Mouse (Mus musculus): ENCODE measurements at regions not wholly inside any gene's neighbourhood (a gene's known extent, or its start where the extent isn't known, plus 50 kb on each side); places are given as distances from the start of the nearest gene placed in this dataset.
"Not testable (repeated sequence)": the region's sequence is repeated elsewhere in the genome, so short reads cannot be mapped to it uniquely, and the experiment has no call there.

DNA sequence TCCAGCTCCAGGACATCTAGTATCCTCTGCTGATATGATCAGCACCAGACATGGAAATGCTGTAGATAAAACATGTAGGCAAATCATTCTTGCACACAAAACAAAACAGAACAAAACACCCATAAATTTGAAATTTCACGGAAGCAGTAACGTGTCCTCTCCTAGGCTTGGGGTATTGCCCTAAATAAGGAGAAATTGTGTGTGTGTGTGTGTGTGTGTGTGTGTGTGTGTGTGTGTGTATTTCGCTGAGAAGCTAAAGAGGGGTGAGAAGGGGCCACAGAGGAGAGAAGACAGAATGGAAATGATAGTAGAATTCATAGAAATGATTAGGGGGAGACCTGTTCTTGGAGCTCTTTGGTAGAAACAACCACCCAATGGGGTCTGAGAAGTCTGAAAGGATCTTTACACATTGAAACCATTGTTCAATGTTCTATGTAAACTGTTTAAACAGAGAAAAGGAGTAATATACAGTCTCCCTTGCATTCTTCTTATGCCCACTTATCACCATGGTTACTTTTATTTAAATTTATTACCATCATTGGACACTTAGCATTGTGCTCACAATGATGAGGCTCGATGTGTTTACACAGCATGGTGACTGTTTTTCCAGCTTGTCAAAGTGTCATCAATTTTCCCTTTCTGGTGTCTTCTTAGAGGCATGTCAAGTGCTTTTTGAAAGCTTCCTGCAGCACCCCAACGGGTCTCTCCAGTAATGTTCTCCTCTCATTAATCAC lies 317.3 kb upstream of the 4933412E24Rik start:
- DNase-seq = no peak

DNA sequence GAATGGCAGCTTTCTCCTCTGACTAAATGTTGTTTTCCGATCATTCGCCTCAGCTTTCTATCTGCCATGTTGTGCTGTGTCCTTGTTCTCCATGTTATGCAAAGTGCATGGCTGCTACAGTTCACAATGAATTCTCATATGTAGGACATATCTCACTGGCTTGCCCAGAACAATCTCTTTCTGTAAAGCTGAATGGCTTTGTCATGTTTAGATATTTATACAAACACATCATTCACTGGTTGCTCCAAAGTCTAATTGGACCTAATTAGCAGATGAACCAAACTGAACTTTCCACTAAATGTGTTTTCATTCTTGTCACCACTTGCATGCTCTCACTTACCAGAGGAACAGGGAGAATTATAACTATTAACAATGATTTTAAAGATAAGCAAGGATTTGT lies 301.2 kb upstream of the 4933412E24Rik start:
- DNase-seq = no peak

DNA sequence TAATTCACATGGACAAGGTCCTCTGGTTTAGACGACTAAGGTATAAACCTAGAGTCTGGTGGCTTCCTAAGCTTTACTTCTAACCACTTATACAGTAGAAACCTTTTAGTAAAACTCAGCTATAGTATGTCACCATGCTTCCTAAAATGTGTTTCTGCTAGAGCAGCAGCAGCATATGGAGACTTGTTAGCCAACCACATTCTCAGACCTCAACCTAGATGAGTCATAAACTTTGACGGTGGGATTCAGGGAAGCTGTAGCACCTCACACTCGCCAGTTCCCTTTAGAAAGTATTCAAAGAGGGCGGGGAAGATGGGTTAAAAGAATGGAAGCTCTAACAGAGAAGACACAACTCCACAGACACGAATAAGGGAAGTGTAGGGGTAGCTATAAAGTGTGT lies 298.8 kb upstream of the 4933412E24Rik start:
- no peak for DNase-seq

DNA sequence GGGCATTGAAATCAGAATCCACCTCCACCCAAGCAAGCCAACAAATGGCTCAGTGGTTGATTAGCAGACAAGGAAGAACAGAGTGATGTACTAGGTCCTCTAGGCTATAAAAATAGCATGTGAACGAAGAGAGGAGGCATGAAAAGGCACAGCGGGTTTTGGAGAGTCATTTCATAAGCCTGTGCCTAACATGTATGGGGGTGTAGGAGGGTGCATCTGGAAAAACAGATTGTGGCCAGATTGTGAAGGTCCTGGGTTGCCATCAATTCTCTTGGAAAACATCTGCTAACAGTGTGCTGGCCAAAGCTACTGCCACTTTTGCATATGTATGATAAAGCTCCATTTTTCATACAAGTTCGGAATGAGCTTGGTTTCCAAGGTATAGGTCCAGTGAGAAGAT lies 293.5 kb upstream of the 4933412E24Rik start:
- DNase-seq = no peak

DNA sequence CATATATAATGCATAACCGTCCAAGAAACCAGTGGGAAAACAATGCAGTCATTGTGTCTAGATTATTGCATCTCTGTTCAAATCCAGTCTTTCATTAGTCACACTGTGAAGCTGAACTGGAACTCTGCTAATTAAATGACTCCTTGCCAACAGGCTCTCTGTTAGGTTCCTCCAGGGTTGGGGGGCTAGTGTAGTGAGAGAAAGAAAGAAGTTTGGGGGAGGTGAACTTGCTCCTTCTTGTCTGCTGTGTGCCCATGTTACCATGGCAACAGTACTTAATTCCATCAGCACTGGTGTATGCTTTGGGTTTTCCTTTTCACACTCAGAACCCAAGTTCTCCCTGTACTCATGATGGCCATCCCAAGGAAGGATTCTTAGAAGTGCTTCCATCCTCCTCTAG lies 292.6 kb upstream of the 4933412E24Rik start:
- no peak for DNase-seq

DNA sequence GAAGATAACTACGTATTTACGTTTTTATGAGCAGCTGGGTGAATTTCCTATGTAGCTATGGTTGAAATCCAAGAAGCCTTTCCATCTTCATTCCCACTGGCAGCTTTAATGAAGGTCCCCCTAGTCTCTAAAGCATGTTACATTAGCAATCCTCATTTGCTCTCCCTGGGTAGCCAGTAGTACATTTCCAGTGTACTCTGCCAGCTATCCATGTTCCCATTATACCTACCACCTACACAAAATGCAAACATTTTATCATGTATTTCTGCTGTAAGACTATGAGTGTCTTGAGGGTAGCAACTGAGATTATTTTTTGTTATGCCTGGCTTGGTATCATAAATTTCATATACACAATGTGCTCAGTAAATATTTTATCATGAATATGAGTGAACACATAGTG lies 291.7 kb upstream of the 4933412E24Rik start:
- DNase-seq = no peak

DNA sequence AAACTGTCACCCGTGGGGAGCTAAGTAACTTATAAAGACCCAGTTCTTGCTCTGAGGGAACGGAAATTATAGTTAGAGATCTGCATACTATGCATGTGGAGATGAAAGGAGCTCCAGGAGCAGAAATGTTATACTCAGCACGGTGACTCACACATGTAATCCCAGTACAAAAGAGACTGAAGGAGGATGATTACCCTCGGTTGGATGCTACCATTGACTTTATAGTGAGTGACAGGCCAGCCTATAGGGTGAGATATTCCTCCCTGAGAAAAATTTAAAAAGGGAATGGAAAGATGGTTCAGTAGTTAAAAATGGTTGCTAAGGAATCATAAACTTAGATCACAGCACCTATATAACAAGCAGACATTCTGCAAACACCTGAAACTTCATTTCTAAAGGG lies 287.1 kb upstream of the 4933412E24Rik start:
- DNase-seq = no peak

DNA sequence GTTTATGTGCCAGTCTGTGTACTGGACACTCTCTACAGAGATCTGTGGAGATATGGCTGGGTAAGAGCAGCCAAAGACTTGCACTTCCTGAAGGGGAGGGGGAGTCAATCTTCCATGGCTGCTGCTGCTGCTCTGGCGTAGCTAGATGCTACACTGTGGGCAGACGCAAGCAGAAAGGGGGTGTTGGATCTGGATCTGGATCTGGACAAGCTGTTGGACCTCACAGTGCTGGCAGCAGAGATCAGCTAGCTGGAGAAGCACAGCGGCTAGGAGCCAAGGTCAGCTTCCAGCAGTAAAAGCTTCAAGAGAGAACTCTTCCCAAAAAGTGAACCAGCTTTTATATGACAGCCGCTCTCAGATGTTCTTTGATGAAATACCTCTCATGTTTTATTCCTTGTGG lies 285.5 kb upstream of the 4933412E24Rik start:
- DNase-seq = no peak

DNA sequence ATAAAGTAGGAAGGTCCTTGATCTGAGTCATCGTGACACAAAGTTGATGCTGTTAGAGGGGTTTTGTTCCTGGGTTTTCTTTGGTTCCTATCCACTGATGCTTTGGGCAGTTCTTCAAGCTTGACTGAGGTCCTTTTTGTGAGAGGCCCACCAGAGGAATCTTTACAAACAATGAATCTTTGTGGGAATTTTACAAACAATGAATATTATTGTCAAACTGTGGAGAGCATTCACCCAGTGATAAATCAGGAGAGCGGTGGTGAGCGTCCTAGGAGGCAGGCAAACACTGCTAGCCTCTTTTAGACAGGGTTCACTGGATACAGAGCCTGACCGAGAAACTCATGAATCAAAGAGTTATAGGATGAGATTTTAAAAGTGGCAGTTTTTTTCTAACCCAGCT lies 268.9 kb upstream of the 4933412E24Rik start:
- no peak for DNase-seq

DNA sequence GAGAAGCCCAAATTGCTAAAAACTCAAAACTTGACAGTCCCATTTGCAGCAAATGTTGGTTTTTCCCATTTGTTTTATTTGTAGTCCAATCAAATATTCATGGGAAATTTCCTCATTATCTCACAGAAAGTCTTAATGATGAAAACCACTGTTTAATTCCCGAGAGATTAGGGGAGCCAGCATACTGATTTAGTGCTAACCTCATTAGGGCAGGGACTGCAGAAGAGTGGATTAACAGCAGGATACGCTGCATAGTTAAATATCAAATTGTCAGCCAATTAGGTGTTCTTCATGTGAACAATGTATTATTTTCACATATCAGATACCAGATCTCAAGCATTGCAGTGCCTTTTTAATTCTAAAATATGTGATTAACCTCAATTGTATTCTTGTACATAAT lies 264.0 kb upstream of the 4933412E24Rik start:
- no peak for DNase-seq

DNA sequence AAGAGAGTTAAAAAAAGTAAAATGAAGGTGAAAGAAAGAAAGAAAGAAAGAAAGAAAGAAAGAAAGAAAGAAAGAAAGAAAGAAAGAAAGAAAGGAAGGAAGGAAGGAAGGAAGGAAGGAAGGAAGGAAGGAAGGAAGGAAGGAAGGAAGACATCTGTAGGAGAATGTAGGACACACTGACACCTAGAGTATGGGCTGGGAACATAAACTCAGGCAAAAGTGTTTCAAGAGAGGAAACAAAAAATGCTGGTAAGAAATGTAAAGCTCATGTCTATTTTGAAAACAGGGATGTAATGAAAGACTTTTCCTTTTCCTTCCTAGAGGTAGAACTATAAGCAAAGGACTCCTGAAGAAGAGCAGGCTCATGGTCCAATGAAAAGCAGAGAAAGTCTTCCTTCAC lies 237.2 kb upstream of the 4933412E24Rik start:
- DNase-seq = not testable (repeated sequence)

DNA sequence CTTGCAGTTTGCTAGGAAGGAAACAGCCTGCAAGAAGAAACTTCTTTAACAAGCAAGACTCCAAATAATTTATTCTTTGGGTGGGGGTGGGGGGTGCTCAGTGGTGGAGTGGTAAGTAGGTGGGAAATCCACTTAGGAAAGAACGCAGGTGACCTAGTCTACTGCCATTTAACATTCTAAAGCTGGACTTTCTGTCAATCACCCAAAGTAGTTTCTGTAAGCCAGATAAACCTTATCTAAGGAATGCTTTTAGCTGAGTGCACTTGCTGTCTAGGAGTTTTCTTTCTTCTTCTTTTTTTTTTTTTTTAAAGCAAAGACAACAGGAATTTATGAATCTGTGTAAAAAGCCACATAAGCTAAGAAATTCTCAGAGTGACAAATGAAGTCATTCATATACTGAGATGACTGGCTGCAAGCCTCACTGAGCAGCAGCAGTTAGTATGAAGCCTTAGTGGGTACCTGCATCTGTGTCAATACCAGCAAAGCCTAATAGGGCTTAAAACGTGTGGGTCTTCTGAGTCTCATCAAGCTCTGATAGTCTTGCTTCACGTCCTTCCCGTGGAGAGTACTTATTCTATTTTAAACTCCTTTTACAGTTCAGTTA lies 210.0 kb upstream of the 4933412E24Rik start:
- no peak for DNase-seq

DNA sequence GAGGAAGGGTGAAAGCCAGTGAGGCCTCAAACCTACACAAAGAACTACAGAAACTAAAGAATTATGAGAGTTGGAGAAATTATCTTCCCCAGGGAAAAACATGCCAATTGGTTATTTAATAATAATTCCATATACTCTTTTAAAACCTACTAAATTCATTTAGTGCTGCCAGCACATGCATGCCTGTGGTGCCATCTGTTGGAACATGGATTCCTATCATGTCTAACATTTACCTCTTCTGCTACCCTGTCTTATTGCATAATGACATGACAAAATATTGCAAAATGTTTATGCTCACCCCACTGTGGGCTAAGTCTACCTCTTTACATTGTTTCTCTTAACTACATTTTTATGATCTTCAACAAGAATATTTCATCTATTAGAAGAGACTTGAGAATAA lies 178.7 kb upstream of the 4933412E24Rik start:
- DNase-seq = no peak

DNA sequence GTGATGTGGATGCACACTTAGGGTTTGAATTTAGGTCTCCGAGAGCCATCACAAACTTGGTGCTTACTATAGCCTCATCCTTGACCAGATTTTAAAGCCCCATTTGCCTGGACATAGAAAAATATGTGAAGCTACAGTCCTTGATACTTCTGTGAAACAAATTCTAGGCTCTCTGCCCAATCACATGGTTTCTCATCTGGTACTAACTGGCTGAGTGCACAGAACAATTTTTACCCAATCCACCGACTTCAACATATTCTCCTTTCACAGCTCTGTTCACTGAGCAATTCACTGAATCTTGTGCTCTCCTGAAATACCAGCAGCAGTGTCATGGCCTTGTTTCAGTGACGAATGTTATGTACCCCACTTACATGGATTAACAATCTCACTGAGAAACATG lies 176.7 kb upstream of the 4933412E24Rik start:
- no peak for DNase-seq

DNA sequence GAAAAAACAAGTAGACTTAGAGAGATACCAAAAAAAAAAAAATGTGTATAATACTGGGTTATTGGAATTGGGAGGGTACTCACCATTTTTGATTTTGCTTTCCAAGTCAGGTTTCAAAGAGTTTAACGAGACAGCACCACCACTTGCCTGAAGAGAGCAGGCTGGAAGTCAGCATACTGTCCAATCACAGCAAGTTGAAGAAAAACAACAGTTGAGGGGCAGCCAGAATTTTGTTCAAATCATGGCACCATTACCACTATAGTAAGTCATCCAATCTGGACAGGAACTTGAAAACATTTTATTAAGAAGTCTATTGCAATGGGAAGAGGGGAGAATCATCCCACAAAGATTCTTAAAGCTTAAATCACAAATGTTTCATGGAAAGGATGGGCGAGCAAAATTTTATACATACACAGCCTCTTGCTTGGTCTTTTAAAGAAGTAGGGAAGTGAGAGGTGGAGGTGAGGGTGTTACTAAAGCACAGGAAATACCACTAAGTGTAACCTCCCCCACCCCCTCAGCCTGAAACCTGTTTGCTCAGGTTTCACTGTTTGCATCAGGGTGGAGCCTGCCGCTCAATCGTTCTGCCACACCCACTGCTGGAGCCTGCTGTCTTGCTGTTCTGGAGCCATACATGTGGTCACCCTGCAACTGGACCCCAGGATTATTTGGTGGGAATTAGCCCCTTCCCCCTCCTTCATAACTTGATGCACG lies 170.7 kb upstream of the 4933412E24Rik start:
- no peak for DNase-seq

DNA sequence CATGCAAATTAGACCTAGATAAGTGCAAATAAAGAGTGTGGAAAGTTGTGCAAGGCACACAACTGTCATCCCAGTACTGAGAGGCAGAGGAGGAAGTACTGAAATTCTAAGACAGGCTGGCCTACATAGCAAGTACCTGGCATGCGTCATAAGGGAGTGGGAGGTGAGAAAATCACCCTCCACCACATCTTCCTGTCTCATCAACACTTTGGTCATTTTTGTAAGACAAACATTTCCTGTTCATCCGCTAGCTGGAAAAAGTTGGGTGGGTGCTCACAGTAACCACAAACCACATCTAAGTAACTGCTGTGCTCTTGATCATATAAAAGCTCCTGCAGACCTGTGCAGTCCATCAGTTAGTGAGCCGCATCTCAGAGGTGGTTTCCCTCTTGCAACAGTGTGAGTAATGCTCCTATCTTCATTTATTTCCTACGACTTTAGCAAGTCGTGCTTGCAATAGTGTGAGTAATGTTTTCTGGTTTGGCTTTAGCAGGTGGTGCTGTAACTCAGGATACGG lies 125.2 kb upstream of the 4933412E24Rik start:
- DNase-seq = no peak

DNA sequence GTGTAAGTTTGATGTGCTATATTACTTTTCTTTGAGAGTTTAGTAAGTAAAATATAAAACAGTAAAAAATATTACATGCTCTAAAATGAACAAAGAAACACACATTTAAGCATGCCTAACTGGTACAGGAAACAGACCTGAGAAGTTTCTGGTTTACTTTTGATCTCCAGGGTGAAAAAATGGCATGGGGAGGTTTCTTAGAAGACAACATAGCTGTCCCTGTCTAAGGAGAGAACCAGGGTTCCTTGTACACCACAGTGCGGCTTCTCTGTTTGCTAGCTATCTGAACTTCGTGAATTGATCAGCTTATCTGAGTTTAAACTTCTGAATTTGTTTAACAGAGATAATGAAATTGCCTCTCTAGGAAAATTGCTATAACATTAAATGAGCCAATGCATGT lies 120.3 kb upstream of the 4933412E24Rik start:
- DNase-seq = no peak

DNA sequence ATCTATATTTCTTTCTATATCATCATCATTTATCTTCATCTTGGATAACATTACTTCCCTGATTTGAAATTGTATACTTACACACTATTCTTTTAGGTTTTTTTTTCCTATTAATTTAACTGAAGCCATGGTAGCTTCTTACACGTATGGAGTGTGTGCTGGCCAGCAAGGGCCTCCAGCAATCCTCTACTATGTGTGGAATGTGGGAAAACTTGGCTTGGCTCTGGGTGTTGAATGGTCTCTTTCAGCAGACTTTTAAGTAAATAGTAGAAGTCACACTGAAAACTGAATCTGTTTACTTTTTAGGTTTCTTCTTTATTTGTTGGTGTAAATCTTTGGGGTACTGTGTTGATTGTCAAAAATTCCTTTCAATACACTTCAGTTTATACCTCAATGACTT lies 118.1 kb upstream of the 4933412E24Rik start:
- no peak for DNase-seq

DNA sequence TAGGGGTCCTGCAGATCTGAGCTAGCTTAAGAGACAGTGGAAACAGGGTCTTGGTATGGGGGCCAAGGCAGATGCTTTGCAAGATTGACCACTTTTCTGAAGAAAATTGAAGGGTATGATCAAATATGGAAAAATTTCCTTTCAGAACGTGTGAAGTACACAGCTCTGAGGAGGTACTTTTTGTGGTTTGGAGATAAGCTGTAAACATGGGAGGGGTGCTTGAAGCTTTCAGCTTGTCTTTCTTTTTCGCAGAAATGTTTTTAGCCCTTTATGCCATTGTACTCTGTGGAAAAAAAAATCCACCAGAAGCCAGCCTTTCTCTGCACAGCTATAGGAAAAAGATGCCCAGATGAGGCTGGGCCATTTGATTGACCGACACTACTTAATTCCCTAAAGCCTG lies 116.3 kb upstream of the 4933412E24Rik start:
- no peak for DNase-seq

DNA sequence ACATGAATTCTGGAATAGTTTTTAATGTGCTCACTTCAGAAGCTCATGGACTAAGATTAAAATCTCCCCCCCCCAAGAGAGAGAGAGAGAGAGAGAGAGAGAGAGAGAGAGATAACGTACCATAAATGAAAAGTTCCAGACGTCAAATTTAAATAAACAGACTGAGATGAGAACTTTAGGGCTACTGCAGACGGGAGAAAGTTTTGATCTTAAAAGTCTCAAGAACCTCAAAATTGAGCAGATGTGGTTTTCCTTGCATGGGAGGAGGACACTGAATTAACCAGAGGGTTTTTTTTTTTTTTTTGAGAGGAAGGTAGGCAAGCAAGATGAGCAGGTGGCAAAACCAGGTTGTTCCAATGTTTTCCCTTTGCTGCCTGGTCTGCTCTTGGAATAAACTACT lies 108.0 kb upstream of the 4933412E24Rik start:
- no peak for DNase-seq

DNA sequence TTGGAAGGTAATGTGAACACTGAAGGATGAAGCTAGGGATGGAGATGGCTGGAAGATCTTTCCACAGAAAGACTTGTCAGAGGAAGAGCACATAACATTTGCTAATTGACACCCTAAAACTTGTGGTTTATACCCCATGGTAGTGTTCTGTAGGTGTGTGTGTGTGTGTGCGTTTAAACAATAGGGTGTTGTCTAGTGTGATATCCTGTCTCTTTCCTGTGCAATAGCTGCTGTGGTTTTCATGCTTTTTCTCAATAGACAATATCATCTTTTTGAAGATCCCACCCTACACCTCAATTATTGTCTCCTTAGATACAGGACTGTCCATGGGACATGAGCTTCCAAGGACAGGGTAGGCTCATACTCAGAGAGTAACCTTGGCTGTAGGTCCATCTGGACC lies 103.5 kb upstream of the 4933412E24Rik start:
- no peak for DNase-seq

DNA sequence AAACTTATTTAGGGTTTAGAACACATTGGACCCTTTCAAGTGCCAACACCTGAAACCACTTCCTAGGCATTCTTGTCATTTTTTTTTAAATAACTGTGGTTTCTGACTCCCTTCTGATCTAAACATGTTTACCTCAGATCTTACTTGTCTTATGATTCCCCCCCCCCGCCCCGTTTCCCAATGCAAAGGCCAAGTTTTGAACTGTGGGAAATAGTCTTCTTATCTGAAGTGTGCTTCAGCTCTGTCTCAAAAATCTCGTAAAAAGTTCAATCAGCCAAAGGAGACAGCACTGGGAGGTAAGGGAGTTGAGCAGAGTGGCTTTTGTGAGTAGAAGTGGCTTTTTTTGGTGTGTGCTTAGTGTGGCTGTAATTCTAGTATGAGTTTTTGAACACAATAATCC lies 95.5 kb upstream of the 4933412E24Rik start:
- no peak for DNase-seq

DNA sequence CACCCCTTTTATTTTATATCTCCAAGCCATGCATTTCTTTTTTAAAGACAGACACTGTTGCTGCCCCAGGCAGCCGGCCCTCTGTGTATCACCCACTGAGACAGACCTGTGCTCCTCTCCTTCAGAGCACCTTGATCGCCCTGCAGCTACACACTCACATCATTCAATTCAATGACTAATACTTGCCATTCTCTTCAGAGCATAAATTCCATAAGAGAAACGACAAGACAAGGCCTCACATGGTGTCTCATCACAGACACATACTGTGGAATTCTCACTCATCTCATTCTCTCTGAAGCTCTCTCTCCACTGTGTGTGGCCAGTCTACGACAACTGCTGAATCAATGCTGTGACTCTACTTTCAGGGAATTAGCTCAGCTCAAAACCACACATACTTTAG lies 94.6 kb upstream of the 4933412E24Rik start:
- DNase-seq = no peak

DNA sequence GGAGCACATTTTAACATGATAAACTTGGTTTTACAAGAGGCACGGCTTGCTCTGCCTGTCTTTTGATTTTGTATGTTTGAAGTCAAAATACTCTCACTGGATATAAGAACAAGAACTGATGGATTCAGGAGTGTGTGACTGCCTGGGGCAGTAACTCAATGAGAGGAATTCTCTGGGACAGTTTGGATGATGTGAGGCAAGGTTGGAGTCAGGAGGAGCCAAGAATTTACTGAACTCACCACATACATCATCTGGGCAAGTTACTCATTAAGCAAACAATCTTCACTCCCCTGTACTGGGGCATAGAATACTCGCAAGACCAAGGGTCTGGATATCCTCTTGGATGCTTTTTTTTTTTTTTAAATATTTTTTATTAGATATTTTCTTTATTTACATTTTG lies 87.7 kb upstream of the 4933412E24Rik start:
- DNase-seq = no peak
